Mouse (Mus musculus) CD4-positive, CD25-positive, alpha-beta regulatory T cell, adult 4 months (primary cell): ENCODE data around the gene Ccnc. TPM values are rescaled to one million over a fixed set of nuclear protein-coding genes. Genes with fewer than 3 reads are reported as not detected.

Source experiments
- ATAC-seq: one replicate; pipeline ENCODE4 v1.8.0; 2017
- polyA plus RNA-seq, 2 experiments: library from polyadenylated mRNA; unstranded; fragments of 100-300 nt; shearing (Covaris generic); gene quantifications; one replicate each; pipeline ENCODE4 v1.2.1; 2017

Gene Ccnc
- polyA plus RNA-seq = 10 to 100 TPM; 40.5 to 51.1 TPM

DNA sequence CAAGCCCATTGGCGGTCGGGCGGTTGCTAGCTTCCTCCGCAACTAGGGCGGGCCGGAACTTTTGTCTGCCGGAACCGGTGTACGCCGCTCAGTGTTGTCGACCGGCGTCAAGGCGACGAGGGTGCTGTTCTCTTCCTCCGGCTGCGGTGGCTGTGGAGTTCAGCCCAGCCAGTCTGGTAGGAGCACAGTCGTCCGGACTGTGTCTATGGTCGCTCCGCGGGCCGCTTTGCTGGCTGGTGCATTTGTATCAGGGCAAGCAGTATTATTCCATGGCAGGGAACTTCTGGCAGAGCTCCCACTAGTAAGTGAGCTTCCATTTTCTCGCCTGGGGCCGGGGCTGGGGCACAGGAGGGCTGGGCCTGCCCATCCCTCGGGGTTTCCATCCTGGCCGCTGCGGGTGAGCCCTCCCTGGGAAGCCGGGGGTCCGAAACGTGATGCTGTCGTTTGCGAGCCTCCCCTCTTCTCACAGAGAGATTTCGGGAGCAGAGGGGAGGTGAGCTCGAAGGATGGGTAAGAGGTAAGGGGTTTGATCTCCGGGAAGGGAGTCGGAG is at the start of gene Ccnc:
Ccnc (plus strand) TSS at position 87 of the 551 bp plus-strand sequence.
- ATAC-seq = peak; percentile 99

DNA sequence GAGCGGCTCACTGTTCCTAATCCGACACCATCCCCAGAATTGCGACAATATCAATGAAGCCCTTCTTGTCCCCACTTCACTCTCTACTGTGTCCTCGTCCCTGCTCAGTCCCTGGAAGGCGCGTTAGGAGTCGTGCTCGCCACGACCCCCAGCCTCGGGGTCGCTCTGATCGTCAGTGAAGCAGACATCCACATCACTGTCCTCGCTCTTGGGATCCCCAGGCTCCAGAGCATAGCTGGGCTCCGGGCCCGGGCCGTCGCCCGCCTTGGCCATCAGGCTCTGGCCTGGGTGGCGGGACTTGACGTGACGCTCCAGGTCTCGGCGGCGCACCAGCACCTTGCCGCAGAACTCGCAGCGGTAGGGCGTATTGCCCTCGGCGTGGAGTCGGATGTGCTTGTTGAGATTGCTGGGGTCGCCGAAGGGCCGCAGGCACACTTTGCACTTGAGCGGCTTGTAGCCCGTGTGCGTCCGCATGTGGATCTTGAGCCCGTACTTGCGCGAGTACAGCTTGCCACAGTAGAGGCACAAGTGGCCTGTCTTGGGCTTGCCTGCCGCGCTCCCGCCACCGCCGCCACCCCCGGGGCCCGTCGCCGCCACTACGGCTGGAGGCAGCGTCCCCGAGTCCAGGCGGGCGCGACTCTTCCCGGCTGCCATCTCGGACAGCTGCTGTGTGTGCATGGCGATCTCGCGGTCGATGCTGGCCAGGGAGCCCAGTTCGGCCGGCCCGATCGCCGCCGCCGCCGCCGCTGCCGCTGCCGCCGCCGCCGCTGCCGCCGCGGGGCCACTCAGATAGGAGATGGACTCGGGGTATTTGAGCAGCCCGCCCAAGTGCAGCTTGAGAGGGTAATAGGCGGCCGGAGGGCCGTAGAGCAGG is 49.2 kb upstream of the Ccnc start:
- no peak for ATAC-seq

DNA sequence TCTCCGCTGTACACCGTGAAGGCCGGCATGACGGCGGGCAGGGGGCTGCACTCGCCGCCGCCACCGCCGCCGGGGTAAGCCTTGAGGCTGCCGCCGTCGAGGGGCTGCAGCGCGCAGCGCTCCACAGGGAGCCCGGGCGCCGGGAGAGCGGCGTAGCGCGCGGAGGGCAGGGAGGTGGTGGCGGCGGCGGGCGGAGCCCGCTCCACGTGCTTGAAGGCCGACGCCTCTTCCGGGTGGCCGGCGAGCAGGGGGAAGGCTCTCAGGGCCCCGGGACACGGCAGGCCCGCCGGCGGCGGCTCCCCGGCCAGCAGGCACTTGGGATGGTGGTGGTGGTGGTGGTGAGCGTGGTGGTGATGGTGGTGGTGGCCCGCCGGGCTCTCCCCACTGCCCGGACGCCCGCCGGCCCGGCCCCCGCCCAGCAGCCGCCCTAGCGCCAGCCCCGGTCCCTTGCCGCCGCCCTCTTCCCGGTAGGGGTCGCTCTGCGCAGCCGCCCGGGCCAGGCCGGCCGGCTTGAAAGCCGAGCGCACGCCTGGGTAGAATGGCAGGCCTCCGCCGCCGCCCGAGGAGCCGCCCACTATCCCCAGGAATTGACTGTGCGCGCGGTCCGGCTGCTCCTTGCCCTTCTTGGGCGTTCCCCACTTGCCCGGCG is 48.4 kb upstream of the Ccnc start:
- peak; percentile 34 for ATAC-seq

DNA sequence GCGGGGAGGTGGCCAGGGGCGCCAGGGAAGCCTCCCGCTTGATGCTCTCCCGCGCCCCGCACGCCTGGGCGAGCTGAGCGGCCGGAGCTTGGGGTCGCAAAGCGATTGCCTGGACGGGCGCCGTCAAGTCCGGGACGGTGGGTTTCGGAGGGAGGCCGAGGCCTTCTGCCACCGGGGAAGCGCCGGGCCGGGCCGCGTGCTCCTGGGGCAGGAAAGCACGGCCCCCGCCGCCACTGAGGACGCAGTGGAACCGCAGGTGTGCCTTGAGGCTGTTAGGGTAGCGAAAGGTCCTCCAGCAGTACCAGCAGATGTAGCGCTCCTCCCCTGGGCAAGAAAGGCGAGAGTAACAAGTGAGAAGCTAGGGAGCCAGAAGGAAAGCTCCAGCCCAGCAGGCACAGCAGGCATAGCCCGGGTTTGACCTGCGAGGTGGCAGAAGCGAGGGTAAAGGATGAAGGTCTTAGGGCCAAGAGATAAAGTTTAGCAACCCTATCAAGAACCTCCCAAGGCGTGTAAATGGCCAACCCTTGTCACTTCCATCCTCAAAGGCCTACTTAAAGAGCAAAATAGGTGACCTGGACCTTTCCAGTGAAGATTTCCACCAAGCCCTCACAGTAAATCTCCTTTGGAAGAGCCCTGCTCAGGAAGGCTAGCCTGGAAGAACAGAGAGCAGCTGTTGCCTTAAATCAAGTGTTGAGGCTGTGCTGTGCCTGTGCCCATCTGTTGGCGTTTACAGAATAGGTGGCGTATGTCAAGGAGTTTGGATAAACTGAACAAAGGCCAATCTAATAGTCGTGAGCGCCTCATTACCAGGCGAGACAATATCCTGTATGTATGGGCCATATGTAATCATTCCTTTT is 47.6 kb upstream of the Ccnc start:
- ATAC-seq = no peak

DNA sequence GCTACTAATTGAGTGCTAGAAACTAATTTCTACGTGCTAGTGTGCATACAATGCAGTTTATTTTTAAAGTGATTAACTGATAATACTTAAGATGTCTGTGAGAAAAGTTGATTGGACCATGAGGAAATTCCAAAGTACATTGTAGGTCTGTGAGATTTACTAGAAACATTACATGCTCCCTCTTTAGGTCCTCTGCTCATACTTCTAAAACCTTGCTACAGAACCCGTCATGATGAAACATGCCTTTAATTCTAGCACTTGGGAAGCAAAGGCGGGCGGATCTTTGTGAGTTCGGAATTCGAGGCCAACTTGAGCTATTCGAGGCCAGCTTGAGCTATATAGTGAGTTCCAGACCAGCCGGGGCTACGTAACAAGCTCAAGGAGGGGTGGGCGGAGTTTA is 46.5 kb upstream of the Ccnc start:
- no peak for ATAC-seq

DNA sequence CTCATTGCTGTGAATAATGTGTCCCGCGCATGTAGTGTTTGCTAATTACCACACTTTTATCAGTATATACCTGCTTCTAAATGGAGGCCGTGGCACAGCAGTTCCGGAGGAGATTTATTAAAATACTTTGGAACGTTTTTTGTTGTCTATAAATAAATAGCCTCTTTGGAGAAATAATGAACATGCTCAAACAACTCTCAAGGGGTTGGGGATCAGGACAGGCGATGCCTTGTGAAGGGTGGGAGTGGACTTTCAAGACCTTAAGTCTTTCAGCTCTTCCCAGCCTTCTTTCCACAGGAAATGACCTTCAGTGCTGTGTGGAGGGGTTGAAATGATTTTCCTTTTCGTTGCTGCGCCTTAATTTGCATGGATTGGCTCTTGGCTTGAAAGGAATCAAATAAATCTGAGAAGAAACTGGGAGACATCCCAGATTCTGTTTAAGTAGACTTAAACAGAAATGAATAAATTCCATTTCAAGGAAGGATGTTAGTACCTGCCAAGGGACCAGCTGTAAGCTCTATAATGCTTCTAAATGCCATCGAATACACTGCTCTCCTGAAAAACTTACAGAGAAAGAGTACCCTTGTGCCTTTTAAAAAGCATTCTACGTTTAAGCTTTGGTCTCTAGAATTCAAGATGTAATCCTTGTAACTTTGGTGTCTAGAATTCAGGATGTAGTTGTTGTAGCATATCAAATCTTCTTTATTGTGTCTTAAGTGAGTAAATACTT is 44.9 kb upstream of the Ccnc start:
- ATAC-seq = no peak

DNA sequence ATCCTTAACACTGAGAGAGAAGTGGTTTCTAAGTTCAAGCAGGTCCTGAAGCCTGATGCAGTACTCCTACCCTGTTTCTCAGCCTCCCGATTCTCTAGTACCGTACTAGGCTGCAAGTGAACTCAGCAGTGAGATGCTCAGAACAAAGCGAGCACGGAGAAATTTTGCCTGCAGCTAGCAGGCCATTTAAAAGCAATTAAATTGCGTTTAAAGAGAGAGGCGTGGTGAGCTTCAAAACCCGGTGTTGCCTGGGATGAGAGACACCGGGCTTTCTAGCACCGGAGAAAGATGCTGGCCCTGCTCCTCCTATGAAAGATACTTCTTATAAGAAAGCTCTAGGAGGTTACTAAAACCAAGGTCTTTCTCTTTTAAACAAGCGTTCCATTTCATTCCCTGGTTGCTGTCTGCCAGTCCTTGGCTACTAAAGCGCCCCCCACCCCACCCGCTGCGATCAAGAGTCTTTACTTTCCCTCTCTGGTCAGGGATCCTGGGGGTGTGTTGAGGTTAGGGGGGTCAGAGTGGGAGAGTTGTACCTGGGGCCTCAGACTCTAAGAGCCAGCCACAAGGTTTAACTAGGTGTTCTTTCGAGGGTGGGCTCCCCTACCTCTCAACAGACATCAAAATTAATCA is 43.0 kb upstream of the Ccnc start:
- no peak for ATAC-seq

DNA sequence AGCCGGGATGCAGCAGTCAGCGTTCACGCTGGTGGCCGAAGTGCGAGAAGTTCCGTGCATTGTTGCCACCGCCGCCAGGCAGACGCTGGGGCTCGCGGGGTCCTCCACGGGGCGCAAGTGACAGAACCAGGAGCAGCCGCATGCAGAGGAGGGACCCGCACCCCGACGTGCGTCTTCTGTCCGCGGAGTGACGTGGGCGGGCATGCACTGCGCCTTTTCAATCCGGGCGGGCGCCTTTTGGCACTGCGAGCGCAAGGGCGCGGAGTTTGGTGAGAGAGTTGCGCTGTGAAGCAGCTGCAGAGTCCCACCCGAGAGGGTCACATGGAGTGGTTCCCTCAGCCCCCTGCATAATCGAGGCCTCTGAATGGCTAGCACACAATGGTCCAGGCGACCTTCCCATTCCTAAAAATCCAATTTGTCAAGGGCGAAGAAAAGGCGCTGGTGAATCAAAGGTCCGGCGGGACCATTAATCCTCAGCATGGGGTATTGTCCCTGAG is 41.9 kb upstream of the Ccnc start, which contains the start of gene Prdm13:
Prdm13 (minus strand) TSS at position 369 of the 497 bp plus-strand sequence.
- ATAC-seq = no peak

DNA sequence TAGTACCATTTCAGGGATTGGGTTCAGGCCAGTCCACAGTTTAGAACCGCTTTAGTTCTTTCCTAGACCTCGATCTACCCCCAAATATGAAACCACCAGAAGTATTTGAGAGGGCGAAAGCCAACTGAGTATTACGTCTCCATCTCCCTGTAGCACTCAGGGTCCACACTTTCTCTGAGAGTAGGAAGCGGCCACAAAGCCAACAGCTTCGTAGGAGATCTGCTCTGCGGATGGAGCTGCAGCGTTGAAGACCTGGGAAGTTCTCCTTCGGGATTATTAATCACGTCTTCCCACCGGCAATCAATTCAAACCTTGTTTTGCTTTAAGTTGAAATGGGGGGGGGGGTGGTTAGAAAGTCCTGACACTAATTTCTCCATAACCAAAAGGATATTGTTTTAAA is 41.1 kb upstream of the Ccnc start:
- no peak for ATAC-seq

DNA sequence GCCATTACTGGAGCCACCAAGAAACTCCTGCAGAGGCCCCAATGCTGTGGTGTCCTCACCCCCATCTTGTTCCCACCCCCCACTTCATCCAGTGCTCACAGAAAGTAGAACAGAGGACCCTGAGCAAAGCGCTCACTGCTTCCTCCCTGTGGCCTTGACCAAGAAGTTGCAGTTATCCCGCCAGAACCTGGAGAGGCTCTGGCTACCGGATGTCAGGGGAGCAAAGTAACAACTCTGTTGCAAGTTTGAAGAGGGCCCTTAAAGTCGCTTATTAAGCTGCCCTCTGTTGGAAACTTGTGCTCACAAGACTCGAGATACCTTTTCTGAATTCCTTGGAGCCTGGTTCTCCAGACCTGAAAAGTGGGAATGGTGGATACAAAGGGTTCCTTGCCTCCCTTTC is 40.6 kb upstream of the Ccnc start:
- no peak for ATAC-seq

DNA sequence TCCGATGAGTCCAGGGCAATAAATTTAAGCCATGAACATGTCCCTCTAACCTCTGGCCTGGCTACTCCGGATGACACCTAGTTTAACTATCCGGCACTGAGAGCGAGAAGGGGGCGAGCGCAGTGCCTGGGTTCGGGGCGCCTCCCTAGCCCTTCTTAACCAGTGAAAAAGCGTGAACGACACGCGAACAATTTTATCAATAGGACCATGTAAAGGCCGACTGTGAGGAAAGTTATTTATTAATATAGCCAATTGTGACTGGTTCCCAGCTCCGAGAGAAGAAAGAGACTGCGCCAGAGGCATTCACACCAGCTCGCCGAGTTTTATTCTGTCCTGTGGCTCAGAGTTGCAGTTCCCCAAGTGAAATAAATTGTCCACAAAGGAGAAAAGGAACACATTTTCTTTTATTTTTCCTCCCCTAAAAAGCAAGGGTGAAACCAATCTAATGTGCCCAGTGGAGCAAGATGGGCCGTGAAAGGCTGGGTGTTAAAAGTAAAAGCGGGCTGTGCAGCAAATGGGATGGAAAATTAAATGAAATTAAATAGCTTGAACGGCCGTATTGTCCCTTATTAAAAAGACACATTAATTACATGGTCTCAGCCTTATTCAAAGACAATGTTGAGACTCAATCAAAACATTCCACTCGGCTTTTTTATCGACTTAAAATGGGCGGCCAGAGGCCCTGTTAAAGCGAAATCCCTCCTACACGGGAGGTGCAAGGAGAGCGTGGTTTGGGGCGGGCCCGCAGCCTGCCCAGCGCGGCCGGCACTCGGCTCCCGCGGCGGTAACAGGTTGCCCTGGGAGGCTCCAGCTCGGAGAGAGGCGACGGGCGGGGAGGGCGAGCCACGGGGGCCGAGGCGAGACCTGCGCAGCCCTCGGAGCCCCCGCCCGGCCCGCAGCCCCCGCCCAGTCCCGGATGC is 39.5 kb upstream of the Ccnc start:
- ATAC-seq = peak; percentile 27

DNA sequence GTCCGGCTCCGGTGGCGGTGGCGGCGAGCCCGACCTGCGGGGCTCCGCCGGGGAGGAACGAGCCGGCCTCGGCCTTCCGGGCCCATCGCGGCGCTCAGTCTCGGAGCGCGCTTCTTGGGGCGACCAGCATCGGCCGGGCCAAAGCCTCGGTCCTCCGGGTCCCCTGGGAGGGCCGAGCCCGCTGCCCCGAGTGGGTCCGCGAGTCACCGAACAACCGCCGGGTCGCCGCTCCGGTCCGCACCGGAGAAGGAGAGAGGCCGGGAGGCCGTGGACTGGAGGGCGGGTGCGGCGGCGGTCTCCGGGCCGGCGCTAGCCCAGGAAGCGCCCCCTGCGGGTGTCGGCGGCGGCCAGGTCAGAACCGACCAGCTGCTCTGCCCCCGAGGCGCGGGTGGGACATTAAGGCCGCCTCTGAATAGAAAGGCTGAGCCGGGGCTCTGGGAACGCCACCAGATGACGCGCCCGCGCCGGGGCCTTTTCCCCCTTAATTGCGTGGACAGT is 38.7 kb upstream of the Ccnc start:
- no peak for ATAC-seq

DNA sequence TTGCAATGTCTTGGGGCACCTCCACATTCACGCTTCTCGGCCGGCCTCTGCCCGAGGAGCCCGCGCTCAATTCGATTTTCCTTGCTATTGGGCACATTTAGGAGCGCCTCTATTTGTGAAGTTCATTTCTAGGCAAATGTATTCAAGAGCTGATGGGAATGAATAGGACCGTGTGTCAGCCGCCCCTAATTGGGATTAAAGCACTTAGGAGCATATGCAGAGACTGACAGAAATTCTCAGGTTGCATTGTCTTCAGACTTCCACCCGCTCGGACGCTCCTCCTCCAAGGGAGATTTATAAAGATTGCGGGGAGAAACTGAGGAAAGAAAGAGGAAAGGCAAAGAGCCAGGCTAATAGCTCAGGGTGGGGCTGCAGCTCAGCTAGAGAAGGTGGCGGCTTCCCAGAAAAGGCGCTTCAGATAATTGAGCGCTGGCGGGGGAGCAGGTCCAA is 38.0 kb upstream of the Ccnc start:
- no peak for ATAC-seq

DNA sequence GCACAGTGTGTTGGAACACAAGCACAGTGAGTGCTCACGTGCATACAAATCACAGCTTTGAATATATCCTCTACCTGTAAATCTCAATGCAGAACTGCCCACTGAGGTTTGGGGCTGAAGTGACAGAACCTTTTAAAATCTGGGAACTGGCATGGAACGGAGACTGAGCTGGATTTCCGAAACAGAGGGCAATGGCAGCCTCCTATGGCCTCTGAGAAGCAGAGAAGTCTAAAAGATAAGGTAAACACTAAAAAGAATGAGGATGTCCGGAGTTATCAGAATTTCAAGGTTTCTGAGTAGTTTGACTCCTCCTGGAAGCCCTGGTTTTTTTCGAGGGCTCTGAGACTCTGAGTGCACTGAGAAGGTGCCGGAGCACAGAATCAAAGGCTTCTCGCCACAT is 37.3 kb upstream of the Ccnc start:
- no peak for ATAC-seq

DNA sequence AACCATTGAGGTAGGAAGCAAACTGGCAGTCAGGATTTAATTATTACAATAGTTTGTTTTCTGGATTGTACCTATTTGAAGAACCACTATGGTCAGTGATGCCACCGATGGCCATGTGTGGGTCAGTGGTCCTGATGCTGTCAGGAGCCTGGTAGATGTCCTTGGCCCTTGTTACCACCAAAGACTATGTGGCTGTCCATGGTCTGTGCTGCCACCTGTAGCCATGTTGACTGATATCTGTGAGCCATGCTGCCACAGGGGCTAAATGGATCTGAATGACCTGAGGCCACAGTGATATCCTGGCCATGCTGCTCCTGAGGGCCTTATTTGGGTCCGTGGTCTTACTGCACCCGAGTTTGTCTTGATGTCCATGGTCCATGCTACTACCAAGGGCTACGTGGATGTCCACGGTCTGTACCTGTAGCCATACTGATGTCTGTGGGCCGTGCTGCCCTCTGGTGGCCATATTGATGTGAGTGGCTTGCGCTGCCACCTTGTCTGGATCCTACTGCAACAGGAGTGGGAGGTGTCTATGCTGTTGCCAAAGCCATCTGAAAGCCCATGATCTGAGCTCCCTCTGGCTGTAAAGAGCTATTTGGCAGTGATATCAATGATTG is 31.8 kb upstream of the Ccnc start:
- ATAC-seq = peak; percentile 88

DNA sequence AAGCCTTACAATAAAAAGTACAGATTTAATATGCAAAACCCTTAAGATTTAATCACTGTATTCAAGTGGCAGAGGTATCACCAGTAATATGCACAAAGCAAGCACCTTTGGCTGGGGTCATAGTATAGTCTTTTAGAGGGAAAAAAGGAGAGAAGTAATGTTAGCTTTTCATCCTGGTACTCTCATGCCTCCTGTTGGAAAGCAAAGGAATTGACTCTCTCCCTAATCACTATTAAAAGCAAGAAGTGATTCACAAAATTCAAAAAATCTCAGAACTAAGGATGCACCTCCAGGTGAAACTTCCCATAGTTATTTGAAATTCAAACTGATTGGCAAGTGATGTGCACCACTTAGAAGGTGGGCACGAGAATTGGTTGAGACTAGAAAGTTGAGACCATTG is 22.5 kb upstream of the Ccnc start:
- ATAC-seq = no peak

DNA sequence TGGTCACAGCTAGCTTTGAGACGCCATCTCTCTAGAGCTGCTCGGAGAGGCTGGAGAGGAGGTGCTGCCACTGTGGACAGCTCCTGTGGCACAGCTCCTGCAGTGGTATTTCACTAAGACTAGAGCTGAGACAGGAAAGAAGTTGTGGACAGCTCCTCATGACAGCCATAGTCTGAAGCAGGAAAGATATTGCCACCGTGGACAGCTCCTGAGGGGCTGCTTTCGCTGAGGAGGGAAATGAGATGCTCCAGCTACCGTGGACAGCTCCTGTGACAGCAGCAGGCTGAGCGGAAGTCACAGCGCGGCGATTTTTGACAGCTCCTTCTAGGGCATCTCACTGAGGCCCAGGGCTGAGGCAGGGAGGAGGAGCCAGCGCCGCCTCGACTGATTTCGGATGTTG is 15.4 kb upstream of the Ccnc start:
- ATAC-seq = peak; percentile 96

DNA sequence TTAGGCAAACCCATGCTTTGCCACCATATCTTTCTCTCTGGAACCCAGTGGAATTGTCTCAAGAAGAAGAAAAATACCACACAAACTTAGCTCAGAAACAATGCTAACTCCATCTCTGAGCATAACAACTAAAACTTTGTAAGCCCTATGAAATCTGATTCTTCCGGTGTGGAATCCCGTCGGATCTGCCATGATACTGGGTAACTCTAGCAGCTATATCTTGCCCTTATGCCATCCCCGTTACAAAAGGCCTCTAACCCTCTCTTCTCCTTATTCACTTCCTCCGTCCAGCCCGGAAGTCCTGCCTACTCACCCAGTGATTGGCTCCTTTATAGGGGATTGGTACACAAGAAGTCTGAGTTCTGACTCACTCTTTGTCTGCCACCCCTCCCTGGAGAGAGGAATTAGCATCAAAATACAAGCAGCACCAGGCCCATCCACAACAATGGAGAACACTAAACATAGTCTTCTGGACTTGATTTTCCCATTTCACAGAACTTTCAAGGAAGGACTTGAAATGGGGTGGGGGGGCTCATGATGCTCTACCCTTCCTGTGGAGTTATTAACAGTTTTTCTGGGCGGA is 4.7 kb upstream of the Ccnc start:
- no peak for ATAC-seq
